Mouse (Mus musculus): ENCODE data around the gene Rfx1.
A peak's percentile ranks its signal among the peaks of the same experiment; 100 is the strongest.

Gene Rfx1

DNA sequence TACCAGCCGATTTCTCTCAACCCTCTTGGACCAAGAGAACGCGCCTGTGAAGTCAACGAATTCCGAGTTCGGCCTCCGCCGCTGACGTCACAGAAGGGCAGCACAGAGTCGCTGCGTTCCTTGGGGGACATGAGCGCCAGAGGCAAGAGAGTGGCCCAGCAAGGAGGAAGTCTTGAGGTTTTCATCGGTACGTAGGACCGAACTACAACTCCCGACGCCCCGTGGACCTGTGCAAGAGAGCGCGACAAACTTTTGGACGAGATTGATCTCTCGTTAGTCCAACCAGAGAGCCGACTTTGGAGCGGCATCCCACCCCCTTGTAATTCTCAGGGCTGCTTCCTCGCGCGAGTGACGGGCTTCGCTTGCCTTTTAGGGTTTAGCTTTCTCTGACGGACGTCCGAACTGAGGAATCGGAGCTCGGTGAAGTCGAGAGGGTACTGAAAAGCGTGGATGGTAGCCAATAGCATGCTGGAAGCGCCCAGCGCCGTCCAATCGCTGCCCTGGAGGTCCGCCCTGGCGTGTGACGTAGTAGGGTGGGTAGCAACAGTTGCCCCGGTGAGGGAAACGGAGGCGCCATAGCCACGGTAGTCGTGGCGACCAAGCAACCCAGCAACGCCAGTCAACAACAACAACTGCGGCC is at the start of gene Rfx1:
TSS of gene Rfx1 (plus strand) at position 544 of the 640 bp plus-strand sequence.
- DNase-seq (ENCODE audit: low spot score) = peak; percentile 98

DNA sequence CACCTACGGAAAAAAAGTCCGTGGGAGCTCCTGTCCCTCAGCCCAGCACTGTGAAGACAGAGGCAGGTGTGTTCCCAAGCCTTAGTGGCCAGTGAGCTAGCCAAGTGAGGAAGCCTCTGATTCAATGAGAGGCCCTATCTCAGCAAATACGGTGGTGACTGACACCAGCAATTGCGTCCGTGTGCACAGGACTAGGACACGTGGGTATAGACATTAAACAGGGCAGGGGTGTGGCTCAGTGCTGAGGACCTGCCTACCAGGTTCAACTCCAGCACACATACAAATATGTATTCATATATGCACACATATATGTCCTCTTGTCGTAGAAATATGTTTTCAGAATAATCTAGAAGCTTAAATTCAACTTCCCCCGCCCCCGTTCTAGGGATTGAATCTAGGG is 46.9 kb upstream of the Rfx1 start:
- no peak for DNase-seq (ENCODE audit: low spot score)

DNA sequence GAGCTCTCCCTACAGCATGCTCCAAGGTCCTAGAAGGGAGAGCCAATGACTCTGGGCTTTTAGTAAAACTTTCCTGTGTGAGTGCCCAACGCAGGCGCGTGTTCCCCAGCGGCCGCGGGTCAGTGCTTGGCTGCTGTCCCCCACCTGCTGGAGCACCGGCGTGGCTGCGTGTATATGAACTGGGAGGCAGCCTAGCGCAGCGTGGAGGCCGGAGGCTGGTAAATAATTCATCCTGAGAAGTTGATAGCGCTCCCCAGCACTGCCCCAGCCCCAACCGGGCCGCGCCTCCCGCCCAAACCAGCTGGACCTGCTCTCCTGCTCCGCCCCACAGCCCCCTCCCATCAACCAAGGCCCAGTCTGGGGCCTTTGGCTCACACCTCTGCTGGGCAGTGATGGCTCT is 45.5 kb upstream of the Rfx1 start, which contains the start of gene Palm3:
TSS of gene Palm3 (plus strand) at position 376 of the 400 bp plus-strand sequence.
- no peak for DNase-seq (ENCODE audit: low spot score)

DNA sequence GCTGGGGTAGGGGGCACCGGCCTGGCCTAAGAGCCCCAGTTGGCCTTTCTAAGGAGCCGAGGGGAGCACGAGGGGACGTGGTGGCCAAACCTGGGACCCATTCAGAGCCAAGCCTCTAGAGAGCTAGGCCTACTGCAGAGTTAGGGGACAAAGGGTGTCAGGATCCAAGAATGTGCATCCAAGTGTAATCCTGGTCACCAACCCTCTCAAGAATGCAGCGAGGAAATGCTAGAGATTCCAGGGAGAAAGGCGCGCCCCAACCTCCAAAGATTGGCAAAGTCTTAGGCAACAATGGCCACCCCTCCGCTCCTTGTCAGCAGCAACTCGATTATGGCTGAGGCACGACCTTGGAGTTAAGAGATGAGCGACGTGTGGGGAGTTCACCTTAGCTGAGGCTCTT is 45.1 kb upstream of the Rfx1 start:
- DNase-seq (ENCODE audit: low spot score) = no peak

DNA sequence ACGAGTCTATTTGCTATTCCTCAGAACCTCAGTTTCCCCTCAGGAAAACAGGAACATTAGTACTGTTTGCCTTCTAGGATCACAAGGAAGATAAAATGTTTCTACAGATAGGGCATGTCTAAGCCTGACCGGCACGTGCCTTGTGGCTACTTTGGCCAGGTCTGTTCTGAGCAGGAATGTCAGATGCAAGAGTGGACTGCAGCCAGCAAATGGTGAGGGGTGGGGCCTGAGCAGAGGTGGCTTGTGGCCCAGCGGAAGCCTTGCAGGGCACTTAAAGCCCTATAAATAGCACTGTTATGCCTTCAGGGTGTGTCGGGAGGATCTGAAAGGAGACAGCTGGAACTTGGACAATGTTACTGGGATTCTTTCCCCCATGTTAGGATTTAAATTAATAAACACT is 43.5 kb upstream of the Rfx1 start:
- peak; percentile 71 for DNase-seq (ENCODE audit: low spot score)

DNA sequence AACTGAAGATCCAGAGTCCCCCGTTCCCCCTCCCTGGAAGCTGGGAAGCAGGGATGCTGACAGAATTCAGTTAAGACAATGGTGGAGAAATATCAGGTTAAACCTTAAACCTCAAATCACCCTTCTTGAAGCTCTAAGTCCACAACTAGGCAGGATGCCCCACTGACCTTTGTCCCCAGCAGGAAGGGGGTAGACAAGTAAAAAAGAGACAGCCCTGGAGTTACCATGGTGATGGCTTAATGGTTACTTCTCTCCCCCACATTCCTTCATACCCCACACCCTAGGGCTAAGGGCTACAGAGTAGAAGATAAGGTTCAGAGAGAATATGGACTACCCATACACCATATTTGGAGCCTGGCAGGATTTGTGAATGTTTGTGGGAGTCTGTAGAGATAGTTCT is 43.0 kb upstream of the Rfx1 start:
- no peak for DNase-seq (ENCODE audit: low spot score)

DNA sequence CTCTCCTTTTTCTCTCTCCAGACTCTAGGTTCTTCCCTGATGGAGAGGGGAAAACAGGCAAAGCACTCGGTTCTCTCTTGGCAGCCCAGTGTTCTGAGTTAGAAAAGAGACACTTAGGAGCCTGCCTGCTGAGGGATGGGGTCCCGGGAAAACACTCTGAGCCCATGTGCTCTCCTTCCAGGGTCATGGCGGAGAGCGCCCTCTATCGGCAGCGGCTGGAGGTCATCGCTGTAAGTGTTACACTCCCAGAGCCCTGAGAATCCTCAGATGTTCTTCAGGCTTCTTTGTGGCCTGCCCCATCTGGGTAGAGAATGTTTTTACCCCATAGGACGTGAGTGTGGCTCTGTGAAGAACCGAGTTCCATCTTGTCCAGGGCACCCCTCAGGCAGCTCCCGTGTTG is 42.5 kb upstream of the Rfx1 start:
- peak; percentile 86 for DNase-seq (ENCODE audit: low spot score)

DNA sequence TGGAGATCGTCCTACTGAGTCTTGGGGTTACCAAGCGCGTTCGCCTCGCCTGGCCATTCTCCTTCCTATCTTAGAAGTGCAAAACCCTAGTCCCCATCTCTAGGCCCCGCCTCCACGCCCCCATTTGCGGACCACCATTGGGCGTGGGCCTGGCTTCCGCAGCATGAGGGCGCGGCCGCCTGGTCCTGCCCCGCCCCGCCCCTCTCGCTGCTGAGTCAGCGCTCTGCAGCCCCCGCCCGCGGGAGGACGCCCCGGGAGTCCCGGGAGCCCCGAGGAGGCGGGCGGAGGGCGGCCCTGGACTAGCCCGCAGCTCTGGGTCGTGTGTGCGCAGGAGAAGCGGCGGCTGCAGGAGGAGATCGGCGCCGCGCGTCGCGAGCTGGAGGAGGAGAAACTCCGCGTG is 40.8 kb upstream of the Rfx1 start:
- DNase-seq (ENCODE audit: low spot score) = peak; percentile 83

DNA sequence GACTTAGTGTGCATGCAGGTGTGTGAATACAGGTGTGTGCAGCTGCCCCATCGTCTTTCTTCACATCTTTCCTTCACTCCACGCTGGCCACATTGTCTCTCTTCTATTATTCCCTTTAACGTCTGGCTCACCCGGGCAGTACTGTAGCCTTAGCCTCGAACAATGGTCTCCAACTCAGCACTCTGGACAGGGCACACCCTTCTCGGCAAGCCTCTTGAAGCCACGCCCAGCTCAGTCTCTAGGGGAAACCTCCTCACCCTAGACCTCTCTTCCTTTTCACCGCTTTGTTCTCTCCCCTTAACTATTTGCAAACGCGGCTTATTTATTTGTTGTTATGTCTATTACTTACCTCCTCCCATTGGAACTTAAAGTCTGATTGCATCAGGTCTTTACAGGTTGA is 39.2 kb upstream of the Rfx1 start:
- DNase-seq (ENCODE audit: low spot score) = no peak

DNA sequence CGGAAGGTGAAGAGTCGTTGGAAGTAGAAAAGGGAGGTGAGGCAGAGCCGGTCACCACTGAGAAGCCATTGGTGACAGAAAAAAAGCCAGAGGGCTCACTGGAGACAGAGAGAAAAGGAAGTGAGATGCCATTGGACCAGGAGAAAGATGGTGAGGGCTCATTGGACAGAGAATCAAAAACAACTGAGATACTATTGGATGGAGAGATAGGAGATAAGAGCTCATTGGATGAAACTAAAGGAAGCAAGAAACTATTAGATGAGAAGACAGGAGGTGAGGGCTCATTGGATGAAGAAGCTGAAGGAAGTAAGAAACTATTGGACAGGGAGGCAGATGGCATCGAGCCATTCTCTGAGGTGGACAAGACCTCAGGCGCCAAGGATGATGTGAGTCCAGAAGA is 37.4 kb upstream of the Rfx1 start:
- no peak for DNase-seq (ENCODE audit: low spot score)

DNA sequence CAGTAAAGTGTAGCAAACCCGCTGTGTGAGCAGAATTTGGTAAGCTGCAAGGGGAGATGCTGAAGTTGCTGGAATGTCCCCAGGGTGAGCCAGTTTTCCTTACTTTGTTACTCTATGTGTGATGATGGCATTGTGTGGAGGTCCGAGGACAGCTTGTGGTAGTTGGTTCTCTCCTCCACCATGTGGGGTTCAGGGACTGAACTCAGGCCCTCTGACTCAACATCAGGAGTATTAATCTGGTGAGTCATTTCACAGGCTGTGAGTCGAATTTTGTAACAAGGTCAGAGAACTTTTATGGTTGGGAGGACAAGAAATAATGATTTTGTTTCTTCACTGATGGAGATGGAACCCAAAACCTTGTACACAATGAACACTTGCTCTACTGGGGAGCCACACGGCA is 33.9 kb upstream of the Rfx1 start:
- no peak for DNase-seq (ENCODE audit: low spot score)

DNA sequence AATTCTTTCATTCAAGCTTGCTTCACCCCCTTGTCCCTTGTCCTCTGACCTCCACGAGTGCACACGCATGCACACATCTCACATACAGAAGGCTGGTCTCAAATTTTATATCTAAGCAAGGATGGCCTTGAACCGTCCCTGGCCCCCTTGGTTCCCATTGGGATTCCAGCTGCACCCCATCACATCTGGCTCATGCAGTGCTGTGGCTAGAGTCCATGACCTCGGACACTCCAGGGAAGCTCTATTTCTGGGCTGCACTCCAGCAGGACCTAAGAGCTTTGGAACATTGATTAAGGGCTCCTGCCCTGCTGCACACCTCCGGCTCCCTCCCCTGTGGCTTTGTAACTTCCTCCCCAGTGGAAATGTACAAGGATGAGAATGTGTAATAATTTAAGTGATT is 28.6 kb upstream of the Rfx1 start:
- DNase-seq (ENCODE audit: low spot score) = peak; percentile 71

DNA sequence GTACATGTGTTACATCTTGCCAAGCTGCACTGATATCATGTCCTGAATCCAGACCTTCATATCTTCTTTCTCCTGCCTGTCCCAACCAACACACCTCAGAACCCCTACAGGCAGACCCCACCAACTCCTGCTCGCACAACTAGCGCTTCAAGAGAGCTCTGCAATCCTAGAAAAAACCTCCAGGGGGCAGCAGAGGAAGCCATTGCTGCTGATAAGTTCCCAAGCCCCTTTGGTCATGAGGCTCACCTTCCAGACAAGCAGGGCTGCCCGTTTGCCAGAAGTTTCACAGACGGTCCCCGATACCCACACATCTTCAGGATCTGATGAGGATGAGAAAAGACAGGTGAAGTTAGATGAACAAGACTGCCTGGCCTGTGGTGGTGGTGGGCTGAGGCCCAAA is 27.6 kb upstream of the Rfx1 start:
- peak; percentile 84 for DNase-seq (ENCODE audit: low spot score)

DNA sequence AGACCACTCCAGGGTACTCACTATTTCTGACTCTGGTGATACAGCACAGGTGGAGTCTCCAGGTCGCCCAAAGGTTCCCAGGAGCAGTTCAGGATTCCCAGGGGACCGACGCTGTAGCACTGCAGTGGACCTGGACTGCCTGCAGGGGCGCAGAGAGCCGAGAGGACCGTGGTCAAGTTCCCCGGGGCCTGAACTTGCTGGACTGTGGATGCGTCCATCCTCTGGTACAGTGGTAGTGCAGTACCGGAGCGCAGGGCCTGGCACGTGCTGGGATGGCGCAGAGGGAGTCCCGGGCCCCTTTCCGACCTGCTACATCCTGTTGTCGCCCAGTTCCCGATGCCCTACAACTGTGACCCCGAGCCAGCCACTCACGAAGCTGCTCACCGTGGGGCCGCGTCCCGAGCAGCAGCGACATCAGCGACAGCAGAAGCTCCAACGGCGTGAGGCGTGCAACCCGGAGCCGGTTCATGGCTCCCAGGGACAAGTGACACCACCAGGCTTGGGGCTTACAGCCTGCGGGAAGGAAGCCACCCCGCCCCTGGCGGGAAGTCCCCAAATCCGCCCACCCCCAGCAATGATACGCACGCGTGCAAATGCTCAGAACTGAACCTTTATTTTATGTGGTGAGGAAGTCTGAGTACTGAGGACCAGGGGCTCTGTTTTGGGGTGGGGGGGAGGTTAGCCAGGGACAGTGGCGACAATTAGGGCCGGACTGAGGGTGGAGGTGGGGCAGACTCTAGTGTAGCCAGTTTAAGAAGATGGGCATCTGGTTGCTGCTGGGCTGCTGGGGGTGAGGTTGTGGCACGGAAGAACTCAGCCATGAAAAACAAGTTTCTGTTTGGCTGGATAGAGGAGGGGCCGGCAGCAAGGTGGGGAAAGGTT is 24.3 kb upstream of the Rfx1 start, which contains the start of gene Il27ra:
TSS of gene Il27ra (minus strand) at position 524 of the 882 bp plus-strand sequence.
- DNase-seq (ENCODE audit: low spot score) = peak; percentile 84

DNA sequence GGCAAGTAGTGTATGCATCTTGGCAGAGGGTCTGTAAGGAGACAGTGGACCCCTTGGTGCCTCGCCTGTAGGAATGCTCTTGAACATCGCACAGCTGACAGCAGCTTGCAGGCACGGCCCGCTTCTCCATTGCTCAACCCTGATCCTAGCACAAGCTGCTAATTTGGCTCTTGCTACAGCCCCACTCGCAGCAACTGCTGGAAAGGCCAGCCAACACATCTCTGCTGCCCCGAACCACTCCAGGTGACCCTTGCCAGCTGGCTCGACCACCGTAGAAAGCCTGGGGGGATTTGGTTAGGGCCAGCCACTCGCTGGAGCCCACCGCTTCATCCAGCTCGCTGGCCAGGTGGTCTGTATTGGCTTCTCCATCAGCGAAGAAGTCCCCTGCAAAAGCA is 23.7 kb upstream of the Rfx1 start:
- no peak for DNase-seq (ENCODE audit: low spot score)

DNA sequence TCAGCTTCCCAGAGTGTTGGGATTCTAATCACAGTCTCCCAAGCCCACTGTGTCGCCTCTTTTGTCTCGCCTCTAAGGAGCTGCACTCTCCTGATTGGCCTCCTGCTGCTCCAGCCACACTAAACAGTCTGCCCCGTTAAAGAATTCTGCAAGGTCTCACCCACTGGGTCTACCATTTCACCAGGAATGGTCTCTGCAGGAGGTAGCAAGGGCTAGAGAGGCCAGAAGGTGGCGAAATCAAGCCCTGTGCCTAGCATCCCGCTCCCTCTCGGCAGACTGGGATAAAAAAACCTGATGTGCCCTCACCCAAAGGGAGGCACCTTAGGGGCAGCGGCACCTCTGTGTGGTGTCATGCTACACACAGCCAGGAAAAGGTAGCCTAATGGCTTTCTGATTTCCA is 22.5 kb upstream of the Rfx1 start:
- DNase-seq (ENCODE audit: low spot score) = no peak

DNA sequence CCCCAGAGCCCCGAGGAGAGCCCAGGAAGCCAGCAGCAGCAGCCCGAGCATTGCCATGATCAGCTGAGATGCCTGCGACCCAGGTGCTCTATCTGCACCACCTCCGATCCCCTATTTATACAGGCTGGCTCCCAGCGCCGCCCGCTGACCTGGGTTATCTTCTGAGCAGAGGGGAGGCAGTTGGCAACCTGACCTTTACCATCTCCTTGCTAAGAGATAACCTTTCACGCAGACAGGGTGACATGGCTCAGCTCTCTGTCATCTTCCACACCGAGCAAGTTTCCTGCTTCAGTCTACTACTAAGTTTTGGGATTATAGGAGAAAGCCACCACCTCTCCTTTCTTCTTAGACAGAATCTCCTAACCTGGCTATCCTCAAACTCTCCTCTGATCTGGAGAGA is 21.7 kb upstream of the Rfx1 start, which contains the start of gene Rln3:
TSS of gene Rln3 (minus strand) at position 101 of the 400 bp plus-strand sequence.
- DNase-seq (ENCODE audit: low spot score) = no peak

DNA sequence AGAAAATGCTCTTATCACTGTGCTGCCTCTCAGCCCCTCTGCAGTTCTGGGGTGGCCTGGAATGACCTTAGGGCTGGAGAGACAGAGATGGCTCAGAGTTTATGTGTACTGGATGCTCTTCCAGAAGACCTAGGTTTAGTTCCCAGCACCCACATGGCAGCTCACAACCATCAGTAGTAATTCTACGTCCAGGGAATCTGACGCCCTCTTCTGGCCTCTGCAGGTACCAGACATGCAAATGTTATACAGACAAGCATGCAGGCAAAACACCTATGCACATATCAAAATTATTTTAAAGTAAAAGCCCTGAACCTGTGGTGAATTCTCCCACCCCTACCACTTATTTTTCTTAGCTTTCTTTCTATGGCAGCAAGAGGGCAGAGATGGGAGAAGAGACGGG is 20.1 kb upstream of the Rfx1 start:
- DNase-seq (ENCODE audit: low spot score) = no peak

DNA sequence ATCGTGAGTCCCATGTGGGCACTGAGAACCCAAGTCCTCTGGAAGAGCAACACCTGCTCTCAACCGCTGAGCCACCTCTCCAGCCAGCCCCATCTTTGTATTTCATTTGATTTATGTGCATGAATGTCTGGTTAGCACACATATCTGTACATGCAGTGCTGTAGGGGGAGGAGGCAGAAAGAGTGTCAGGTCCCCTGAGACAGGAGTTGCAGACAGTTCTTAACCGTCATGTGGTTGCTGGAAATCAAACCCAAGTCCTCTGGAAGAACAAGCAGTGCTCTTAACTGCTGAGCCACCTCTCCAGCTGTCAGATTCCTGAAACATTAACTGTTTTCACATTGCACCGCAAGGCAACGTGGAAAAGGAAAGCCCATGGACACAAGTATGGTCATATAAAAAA is 18.5 kb upstream of the Rfx1 start:
- DNase-seq (ENCODE audit: low spot score) = no peak

DNA sequence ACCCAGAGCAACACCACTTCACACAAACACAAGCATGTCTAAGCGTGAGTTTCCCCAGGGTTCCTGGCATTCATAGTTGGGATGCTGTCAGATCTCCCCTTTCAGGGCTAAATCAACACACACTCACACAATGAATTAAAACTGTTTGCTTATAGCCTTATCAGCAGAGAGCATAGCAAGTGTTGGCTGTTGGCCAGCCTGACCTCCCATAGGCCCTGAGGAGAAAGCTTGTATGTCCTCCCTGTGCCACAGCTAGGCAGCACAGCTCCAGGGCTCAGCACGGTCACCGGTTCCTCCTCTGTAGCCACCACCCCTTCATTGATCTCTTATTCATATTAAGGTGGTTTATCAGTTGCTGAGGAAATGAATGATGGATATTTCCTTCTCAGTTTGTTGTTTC is 13.9 kb upstream of the Rfx1 start:
- no peak for DNase-seq (ENCODE audit: low spot score)

DNA sequence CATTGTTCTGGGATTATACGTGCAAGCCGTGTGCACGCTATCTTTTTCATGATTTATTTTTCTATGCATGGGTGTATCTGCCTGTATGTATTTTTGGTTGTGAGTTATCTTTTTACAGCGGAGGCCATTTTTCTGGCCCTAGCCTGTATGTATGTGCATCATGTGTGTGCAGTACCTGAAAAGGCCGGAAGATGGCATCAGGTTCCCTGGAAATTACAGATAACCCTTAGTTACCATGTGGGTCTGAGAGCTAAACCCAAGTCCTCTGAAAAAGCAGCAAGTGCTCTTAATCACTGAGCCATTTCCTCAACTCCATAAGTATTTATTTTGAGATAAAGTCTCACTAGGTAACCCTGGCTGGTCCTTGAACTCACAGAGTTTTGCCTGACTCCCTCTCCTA is 13.4 kb upstream of the Rfx1 start:
- no peak for DNase-seq (ENCODE audit: low spot score)

DNA sequence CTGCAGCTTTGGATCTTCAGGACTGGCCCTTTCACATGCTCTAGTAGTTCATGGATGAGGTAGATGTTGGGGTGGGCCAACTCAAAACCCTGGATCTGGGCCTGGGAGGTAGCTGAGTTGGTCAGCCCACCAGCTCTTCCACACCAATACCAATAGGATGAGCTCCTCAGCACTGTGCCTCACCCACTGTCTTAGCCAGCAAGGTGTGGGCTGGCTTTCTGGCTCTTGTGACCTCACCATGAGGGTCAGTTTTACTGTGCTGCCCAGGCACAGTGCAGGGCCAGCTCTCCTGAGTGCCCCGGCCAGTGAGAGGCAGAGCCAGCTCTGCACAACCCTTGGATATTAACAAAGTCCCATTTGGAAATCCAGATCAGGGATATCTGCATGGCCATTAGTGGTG is 8.8 kb upstream of the Rfx1 start:
- no peak for DNase-seq (ENCODE audit: low spot score)

DNA sequence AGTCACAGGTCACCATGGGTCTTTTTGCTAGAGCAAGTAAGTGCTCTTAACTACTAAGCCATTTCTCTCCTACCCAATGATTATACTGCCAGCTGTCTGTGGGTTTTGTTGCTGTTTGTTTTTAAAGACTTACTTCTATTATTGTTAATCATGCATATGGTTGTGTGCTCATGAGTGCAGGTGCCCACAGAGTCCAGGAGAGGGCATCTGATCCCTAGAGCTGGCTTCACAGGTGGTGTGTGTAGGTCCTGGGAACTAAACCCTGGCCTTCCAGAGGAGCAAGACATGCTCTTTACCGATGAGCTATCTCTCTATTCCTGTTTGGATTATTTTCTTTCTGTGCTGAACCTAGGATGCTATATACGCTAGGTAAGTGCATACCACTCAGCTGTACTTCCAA is 7.4 kb upstream of the Rfx1 start:
- DNase-seq (ENCODE audit: low spot score) = no peak

DNA sequence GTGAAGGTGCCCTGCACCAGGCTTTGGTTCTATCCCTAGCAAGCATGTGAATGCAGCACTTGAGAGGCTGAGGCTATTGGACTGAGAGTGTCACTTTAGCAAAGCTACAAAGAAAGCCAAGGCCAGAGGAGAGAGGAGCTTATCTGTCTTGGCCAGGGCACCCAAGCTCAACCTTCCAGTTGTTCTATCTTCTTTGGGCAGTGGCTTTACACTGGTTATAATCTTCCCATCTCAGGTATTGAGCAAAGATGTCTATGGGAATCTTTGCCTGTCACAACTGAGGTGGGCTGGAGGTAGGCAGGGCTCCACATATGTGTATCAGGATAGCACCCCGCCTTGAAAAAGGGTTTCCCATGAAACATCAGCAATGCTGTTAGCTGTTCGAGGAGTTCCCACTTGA is 6.4 kb upstream of the Rfx1 start:
- DNase-seq (ENCODE audit: low spot score) = no peak
